ENCODE assay signal across 16 mouse cellular contexts in genomic region chr6:120443363-120444355, GRCm38 (mm10). TPM values are rescaled to one million over a fixed set of nuclear protein-coding genes. Genes with fewer than 3 reads are reported as not detected.
DNase-seq lines count a peak whose midpoint lies in the region; ATAC-seq and TF ChIP-seq lines count a peak whose summit lies in the region.
"Had no signal": no experiment of that assay in that cellular context is flagged by ENCODE, and none has a peak within 500 bp of the region (broad histone marks: within the 10 kb centered on the region; RNA-seq: fewer than 3 reads in every experiment).

No protein-coding gene starts in this region.

- no peak overlapping the region for H3K4me3 ChIP-seq in heart, embryonic 14.5 days (ENCODE audit: control insufficient read depth in 1 of 2, insufficient read depth in 1 of 2, low read depth in 1 of 2, low read length in 2 of 2)
- H3K4me3 ChIP-seq in heart, adult 2 months = no peak overlapping the region
- no peak overlapping the region for H3K4me3 ChIP-seq in intestine, embryonic 16.5 days (ENCODE audit: low read length)
- H3K4me3 ChIP-seq: midbrain, embryonic 15.5 days had no signal

- H3K36me3 ChIP-seq in heart, embryonic 14.5 days (ENCODE audit: control insufficient read depth, insufficient read depth, low read length) = peaks cover 42% of the 10 kb centered on the region
- peaks cover 7% of the 10 kb centered on the region for H3K36me3 ChIP-seq in heart, adult 2 months (ENCODE audit: control insufficient read depth, insufficient read depth, low read length)
- H3K36me3 ChIP-seq in intestine, embryonic 16.5 days (ENCODE audit: control insufficient read depth, insufficient read depth, low read length) = 0 out of 2 replicates have a peak, but pooled peaks cover 3% of the 10 kb centered on the region

- no peak for TF ChIP-seq POLR2A in heart, adult 2 months (IDR thresholded peaks at IDR 0.05; ENCODE audit: insufficient read depth, low read depth, low read length)

- TF ChIP-seq CTCF in heart, adult 2 months (IDR thresholded peaks at IDR 0.05) = no peak

- intact Hi-C loops in heart, adult 2 months (cut with DNase I) = no loop called here
- intact Hi-C loops in left cerebral cortex, postnatal 4 days (cut with DNase I) = no loop called here

- ATAC-seq in heart, embryonic 14.5 days (ENCODE audit: insufficient number of reproducible peaks, insufficient read depth, low FRiP score, low read depth) = no peak
- ATAC-seq in intestine, embryonic 16.5 days = peak; percentile 53
- ATAC-seq: inflammation-experienced regulatory T-cells, adult 6 months; midbrain, embryonic 15.5 days had no signal

- WGBS in heart, embryonic 14.5 days = 46% methylated on average over 14 of the region's 14 CpGs
- WGBS in heart, adult 2 months = 50% methylated on average over 14 of the region's 14 CpGs
- WGBS in intestine, embryonic 16.5 days = 61% methylated on average over 14 of the region's 14 CpGs

- H3K9ac ChIP-seq in heart, embryonic 14.5 days (ENCODE audit: low read length) = 0 out of 2 replicates have a peak overlapping the region, but pooled peaks have one; percentile 10
- H3K9ac ChIP-seq in heart, adult 2 months (ENCODE audit: low read depth, low read length) = no peak overlapping the region
- no peak overlapping the region for H3K9ac ChIP-seq in intestine, embryonic 16.5 days (ENCODE audit: low read depth, low read length)
- H3K9ac ChIP-seq: lung, embryonic 14.5 days; midbrain, embryonic 15.5 days had no signal

- peak; percentile 10 for DNase-seq in adrenal gland, postnatal 10 days
- no peak for DNase-seq in adrenal gland, adult 8-10 months
- no peak for DNase-seq in heart, adult 2 months
- peak; percentile 51 for DNase-seq in kidney, postnatal 10 days
- no peak for DNase-seq in left cerebral cortex, postnatal 4 days
- DNase-seq in embryo, embryonic 10.5 days (ENCODE audit: low spot score) = no peak
- DNase-seq: layer of hippocampus, adult 9-11 months; lung, embryonic 14.5 days; right cerebral cortex, adult 18-20 months; thymus, postnatal 25 days had no signal

- no peaks in the 10 kb centered on the region for H3K79me2 ChIP-seq in heart, adult 2 months (replicated peaks; ENCODE audit: control insufficient read depth, insufficient read depth, low read length)

- peak overlapping the region; percentile 31; the same call in 1 of the 2 replicates for H3K4me2 ChIP-seq in heart, embryonic 14.5 days (ENCODE audit: low read length)
- H3K4me2 ChIP-seq in intestine, embryonic 16.5 days (ENCODE audit: low read depth, low read length) = no peak overlapping the region
- H3K4me2 ChIP-seq: lung, embryonic 14.5 days; midbrain, embryonic 15.5 days had no signal

- H3K9me3 ChIP-seq in heart, embryonic 14.5 days (ENCODE audit: control insufficient read depth, low read length) = no peaks in the 10 kb centered on the region
- H3K9me3 ChIP-seq in intestine, embryonic 16.5 days (ENCODE audit: control insufficient read depth, low read length) = no peaks in the 10 kb centered on the region
- H3K9me3 ChIP-seq: midbrain, embryonic 15.5 days had no signal

- H3K4me1 ChIP-seq in heart, embryonic 14.5 days (ENCODE audit: control insufficient read depth in 2 of 2, insufficient read depth in 2 of 2, low read length in 2 of 2) = peaks cover 0 to 15% of the 10 kb centered on the region in 2 experiments; a peak in 3 of 4 replicates
- H3K4me1 ChIP-seq in heart, adult 2 months (ENCODE audit: control insufficient read depth, insufficient read depth, low read length) = no peaks in the 10 kb centered on the region
- no peaks in the 10 kb centered on the region for H3K4me1 ChIP-seq in intestine, embryonic 16.5 days (ENCODE audit: control insufficient read depth, insufficient read depth, low read length)
- H3K4me1 ChIP-seq: midbrain, embryonic 15.5 days had no signal

- TF ChIP-seq EP300 in heart, adult 2 months (IDR thresholded peaks at IDR 0.05; ENCODE audit: insufficient read depth, low read depth, low read length) = no peak

- H3K27me3 ChIP-seq in heart, embryonic 14.5 days (ENCODE audit: control insufficient read depth, insufficient read depth, low read length) = no peaks in the 10 kb centered on the region
- H3K27me3 ChIP-seq in heart, adult 2 months (ENCODE audit: control insufficient read depth, insufficient read depth, low read length) = no peaks in the 10 kb centered on the region
- no peaks in the 10 kb centered on the region for H3K27me3 ChIP-seq in intestine, embryonic 16.5 days (replicated peaks; ENCODE audit: control insufficient read depth, insufficient read depth, low read length)
- H3K27me3 ChIP-seq: CH12.LX; midbrain, embryonic 15.5 days had no signal

- peak overlapping the region; percentile 34 to 73 for H3K27ac ChIP-seq in heart, embryonic 14.5 days (replicated peaks in 1 of 2; ENCODE audit: control insufficient read depth in 1 of 2, insufficient read depth in 1 of 2, low read depth in 2 of 2, low read length in 2 of 2)
- no peak overlapping the region for H3K27ac ChIP-seq in heart, adult 2 months
- no peak overlapping the region for H3K27ac ChIP-seq in intestine, embryonic 16.5 days (ENCODE audit: low read length)
- H3K27ac ChIP-seq: midbrain, embryonic 15.5 days; stomach, postnatal 0 days had no signal

RNA-seq across cellular contexts. Expression of gene Il17ra, which starts 19.4 kb away (rescaled TPM):
- total RNA-seq in adrenal gland, postnatal 10 days (2021) = 10 to 100 TPM in 1 of 2 experiments, 1 to 10 TPM in 1; 9.6 to 11.3 TPM
- 10 to 100 TPM; 12.9 to 14.8 (median 13.4) TPM for total RNA-seq in adrenal gland, adult 8-10 months (2022)
- 1.8 and 2.3 TPM in 2 replicates for polyA plus RNA-seq in heart, embryonic 14.5 days (2014; fragmentation: Nextera tagmentation; extraction: Ambion mirVana)
- 1 to 10 TPM; 2.1 to 2.4 TPM for total RNA-seq in heart, adult 2 months (2021)
- 5.4 and 5.9 TPM in 2 replicates for polyA plus RNA-seq in heart, adult 2 months (2012; rRNA removed)
- 6.8 and 6.9 TPM in 2 replicates for polyA plus RNA-seq in intestine, embryonic 16.5 days (2015; fragmentation: Nextera tagmentation; extraction: Ambion mirVana)
- total RNA-seq in left cerebral cortex, postnatal 4 days (2021) = 1 to 10 TPM; 3.3 to 4.1 TPM

RNA-seq across cellular contexts. Expression of gene Tmem121b, which starts 49.9 kb away (rescaled TPM):
- under 1 TPM; 0.12 to 0.15 TPM for total RNA-seq in adrenal gland, postnatal 10 days (2021)
- total RNA-seq in adrenal gland, adult 8-10 months (2022) = under 1 TPM in 3 of 4 experiments, not detected in 1; 0.07 to 0.12 (median 0.08) TPM
- polyA plus RNA-seq in heart, embryonic 14.5 days (2014; fragmentation: Nextera tagmentation; extraction: Ambion mirVana) = 0.04 and 0.07 TPM in 2 replicates
- not detected for total RNA-seq in heart, adult 2 months (2021)
- polyA plus RNA-seq in heart, adult 2 months (2012; rRNA removed) = not detected in 2 replicates
- polyA plus RNA-seq in intestine, embryonic 16.5 days (2015; fragmentation: Nextera tagmentation; extraction: Ambion mirVana) = 0.06 TPM in 2 replicates
- 10 to 100 TPM; 28.9 to 29.6 TPM for total RNA-seq in left cerebral cortex, postnatal 4 days (2021)
- total RNA-seq: CH12.LX had no signal

Comparison
In these comparisons a context has a peak if more than half of its experiments do, and no peak if none do; other contexts are left out.
1. DNase-seq: peak in adrenal gland, postnatal 10 days (single experiment) and kidney, postnatal 10 days (single experiment); none in adrenal gland, adult 8-10 months (single experiment), heart, adult 2 months (0 of 2), left cerebral cortex, postnatal 4 days (single experiment) and embryo, embryonic 10.5 days (single experiment).
2. H3K27ac ChIP-seq: peak in heart, embryonic 14.5 days (2 of 2); none in heart, adult 2 months (single experiment) and intestine, embryonic 16.5 days (single experiment).
3. RNA of gene Tmem121b, which starts 49.9 kb away (total RNA-seq): 28.9 to 29.6 TPM in left cerebral cortex, postnatal 4 days; 0.12 to 0.15 TPM in adrenal gland, postnatal 10 days, 0.07 to 0.12 TPM in adrenal gland, adult 8-10 months and not detected in heart, adult 2 months; every median in the first group is over 10 times any median in the second.